Mouse (Mus musculus): Measurements from ENCODE around the gene Thrb.

GRCm38 (mm10) chr14:18036573-18036972, 376.5 kb downstream of the Thrb start:
- TF ChIP-seq POLR2A (IDR thresholded peaks at IDR 0.05; ENCODE audit: low read depth, low read length), result no peak
- TF ChIP-seq CTCF (IDR thresholded peaks at IDR 0.05; ENCODE audit: extremely low read depth, insufficient read depth, insufficient read length, insufficient replicate concordance), result no peak
